Mouse (Mus musculus) skeletal muscle tissue, adult 2 months (tissue): ENCODE measurements at regions not wholly inside any gene's neighbourhood (a gene's known extent, or its start where the extent isn't known, plus 50 kb on each side); places are given as distances from the start of the nearest gene placed in this dataset.
"Not testable (repeated sequence)": the region's sequence is repeated elsewhere in the genome, so short reads cannot be mapped to it uniquely, and the experiment has no call there.

Experiments
- DNase-seq: peaks from one replicate; pipeline ENCODE4 v3.0.0-alpha.2; 2012; ENCODE audit warnings: low read depth, low spot score

DNA sequence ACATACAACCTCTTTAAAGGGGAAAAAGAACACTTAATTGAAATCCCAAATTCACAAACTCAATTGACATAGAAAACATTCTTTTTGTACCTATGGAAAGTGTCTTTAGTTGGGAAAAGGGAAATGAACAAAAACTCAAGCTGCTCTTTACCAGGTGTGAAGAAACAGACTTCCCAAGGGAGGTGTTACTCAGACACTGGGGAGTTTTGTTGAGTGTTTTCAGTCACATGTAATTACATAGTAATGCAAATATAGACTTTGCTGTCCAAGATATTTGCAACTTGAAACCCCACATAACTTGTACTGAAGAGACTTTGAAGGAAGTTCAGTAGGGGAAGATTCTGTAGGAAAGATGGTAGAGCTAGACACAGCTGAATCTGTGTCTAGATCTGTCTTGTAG lies 547.7 kb upstream of the Zfp960 start:
- no peak for DNase-seq

GRCm38 (mm10) chr17:16493951-16494350 lies 570.0 kb upstream of the Zfp960 start:
- no peak for DNase-seq

- no peak for DNase-seq
Measured at GRCm38 (mm10) chr17:16493546-16493945, 570.4 kb upstream of the Zfp960 start.

DNA sequence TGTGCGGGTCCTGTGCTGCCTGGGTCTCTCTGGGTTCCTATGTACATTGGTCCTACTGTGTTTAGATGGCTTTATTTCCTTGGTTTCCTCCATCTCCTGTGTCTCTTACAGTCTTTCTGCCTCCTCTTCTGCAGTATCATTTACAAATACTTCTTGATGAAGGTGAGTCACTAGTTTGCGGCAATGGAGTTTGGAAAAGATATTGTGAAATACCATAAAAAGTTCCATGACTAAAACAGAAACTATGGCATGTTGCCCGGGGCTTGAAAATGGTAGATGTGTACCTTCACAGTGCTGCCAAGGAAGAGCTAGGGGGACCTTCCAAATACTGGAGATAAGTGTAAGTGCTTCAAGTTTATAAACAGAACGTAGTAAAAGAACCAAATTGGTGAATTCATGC lies 571.4 kb upstream of the Zfp960 start:
- DNase-seq = no peak

- no peak for DNase-seq
Measured at GRCm38 (mm10) chr17:16486355-16486754, 577.6 kb upstream of the Zfp960 start.

DNA sequence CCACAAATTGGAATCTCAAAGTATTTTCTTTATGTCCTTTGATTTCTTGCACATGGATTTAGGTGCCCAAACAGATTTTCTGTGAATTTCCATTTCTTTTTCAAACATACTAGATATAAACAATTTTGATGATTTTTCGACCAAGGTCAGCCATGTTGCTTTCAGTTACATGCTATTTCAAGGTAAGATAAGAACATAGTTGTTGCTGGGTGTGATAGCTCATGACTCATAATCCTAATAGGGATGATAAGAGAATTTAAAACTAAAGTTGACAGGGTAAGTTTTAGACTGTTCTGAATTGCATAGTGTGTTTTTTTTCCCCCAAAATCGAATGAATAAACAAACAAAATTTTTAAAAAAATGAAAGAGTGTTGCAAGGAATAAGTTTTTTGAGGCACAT lies 579.9 kb upstream of the Zfp960 start:
- DNase-seq = no peak

- DNase-seq = no peak
Measured at GRCm38 (mm10) chr17:16481722-16482121, 582.2 kb upstream of the Zfp960 start.

GRCm38 (mm10) chr17:16480579-16480978 lies 583.3 kb upstream of the Zfp960 start:
- no peak for DNase-seq

GRCm38 (mm10) chr17:16461208-16461607 lies 602.7 kb upstream of the Zfp960 start:
- DNase-seq = no peak

GRCm38 (mm10) chr17:16453098-16453497 lies 610.8 kb upstream of the Zfp960 start:
- no peak for DNase-seq

- DNase-seq = no peak
Measured at GRCm38 (mm10) chr17:16444562-16444961, 613.7 kb upstream of the Rgmb start.

GRCm38 (mm10) chr17:16395193-16395612 lies 564.4 kb upstream of the Rgmb start:
- DNase-seq = no peak

GRCm38 (mm10) chr17:16374855-16375221 lies 544.0 kb upstream of the Rgmb start:
- DNase-seq = not testable (repeated sequence)

DNA sequence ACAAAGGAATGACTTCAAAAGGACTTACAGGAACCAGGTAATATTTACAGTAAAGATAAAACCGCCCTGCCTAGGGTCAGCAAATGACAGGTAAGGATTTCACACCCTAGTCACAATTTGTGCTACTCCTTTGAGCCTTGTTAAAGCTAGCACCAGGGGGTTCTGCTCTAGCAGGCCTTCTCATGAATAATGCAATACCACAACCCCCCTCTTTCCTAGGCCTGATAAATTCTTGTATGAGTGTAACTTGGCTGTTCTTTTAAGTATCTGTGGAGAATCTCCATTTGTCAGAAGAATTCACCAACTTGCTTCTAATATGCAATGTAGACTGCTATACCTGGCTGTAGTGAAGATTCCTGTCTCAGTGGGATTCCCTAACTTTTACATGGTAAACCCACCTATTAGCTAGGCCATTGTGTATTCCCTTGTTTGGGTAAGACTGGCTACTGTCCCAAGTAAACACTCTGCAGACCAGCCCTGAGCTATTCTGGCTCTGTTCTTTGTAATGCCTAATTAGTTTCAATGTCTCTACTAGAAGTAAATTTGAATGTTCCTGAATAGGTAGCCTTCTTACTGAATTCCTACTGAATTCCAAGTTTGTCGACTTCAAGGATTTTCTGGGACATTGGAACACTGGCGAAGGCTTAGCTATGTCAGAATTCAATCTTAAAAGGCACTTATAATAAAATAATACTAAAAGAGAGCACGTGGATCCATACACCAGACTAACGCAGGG lies 543.4 kb upstream of the Rgmb start:
- not testable (repeated sequence) for DNase-seq

GRCm38 (mm10) chr17:16372976-16373375 lies 542.1 kb upstream of the Rgmb start:
- peak; percentile 37 for DNase-seq

GRCm38 (mm10) chr17:16344061-16344460 lies 513.2 kb upstream of the Rgmb start:
- peak; percentile 42 for DNase-seq

GRCm38 (mm10) chr17:16342785-16343184 lies 511.9 kb upstream of the Rgmb start:
- no peak for DNase-seq

DNA sequence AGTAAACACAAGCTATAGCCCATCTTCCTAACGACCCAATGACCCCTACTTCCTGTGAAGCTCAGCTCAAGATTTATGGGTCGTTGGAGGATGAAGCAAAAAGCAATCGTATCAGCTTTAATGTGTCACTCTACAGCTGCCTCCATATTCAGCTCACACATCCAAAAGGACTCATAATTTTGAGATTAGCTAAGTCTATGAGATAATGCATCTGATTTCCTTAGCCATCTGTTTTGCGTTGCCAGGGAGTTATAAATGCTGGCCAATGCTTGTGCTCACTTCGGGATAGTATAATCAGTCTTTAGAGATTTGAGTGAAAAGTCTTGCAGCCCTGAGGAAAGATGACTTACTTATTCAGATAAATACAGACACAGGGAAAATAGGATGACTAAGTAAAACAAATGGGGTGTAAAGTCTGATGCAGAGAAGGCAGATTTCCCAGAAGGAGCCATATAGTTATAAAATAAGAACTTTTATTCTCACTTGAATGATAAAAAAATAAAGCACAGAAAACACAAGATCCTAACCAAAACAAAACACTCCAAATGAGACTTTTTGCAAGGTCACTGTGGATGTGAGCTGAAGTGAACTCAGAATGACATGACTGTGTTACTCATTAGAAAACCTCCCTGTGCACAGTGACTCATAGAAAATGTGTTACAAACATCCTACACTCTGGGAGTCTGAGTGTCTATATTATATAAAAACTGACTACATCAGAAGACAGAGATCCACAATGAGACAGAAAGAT lies 509.1 kb upstream of the Rgmb start:
- DNase-seq = peak; percentile 57

GRCm38 (mm10) chr17:16311914-16312313 lies 481.1 kb upstream of the Rgmb start:
- no peak for DNase-seq

DNA sequence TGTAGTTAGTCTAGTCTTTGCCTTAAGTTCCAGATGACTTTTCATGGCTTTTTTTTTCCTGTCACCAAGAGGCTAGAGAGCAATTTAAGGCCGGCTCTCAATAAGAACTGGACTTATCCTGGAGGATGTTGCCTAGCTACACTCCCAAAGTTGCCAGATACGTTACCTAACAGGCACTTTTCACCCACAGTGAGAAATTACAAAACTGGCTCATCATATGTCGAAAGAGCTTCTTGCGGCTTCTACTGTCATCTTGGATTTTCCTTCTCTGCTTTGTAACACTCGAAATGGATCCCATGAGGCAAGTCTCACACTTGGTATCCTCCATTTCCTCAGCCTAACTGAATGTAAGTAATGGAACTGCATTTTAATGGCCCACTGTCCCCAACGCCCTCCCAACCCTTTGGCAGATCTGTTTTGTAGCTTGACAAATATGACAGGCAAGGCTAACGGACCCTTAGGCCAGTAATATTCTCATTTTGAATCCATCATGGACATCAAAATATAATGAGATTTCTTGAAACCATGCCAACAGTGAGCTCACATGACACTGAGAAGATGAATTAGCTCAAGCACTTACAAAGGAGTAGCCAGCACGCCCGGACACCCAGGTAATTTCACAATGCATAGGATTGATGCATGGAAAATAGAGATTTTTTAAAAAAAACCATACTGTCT lies 480.5 kb upstream of the Rgmb start:
- DNase-seq = no peak

DNA sequence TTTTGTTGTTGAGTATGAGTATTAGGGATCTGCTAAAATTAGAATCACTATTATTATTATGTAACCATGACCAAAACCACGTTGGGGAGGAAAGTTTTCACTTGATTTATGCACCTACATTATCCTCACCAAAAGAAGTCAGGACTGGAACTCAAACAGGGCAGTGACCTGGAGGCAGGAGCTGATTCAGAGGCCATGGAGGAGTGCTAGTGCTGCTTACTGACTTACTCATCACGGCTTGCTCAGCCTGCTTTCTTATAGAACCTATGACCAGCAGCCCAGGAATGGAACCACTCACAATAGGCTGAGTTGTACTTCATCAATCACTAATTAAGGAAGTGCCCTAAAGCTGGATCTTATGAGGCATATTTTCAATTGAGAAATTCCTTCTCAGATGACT lies 470.9 kb upstream of the Rgmb start:
- DNase-seq = no peak

GRCm38 (mm10) chr17:16298553-16298952 lies 467.7 kb upstream of the Rgmb start:
- no peak for DNase-seq
